Mouse (Mus musculus): ENCODE results near the gene Cdh22.

The Cdh22 gene

GRCm38 (mm10) chr2:165086634-165087033, 148.0 kb downstream of the Cdh22 start:
- in situ Hi-C loops (cut with MseI, MboI), result no loop called here

- in situ Hi-C loops (cut with MseI, MboI), result no loop called here
These were observed 153.4 kb downstream of the Cdh22 start for GRCm38 (mm10) chr2:165081257-165081656.

- in situ Hi-C loops (cut with MseI, MboI), result no loop called here
These were observed 154.0 kb downstream of the Cdh22 start for GRCm38 (mm10) chr2:165080657-165081056.

- in situ Hi-C loops (cut with MseI, MboI), result loop anchor here (10.0 kb wide), 3 partner anchors 196 to 266 kb away; no protein-coding TSS in a partner anchor
These were observed 156.0 kb downstream of the Cdh22 start for GRCm38 (mm10) chr2:165078605-165079004.

- in situ Hi-C loops (cut with MseI, MboI), result loop anchor here (10.0 kb wide), 3 partner anchors 197 to 267 kb away; no protein-coding TSS in a partner anchor
These were observed 156.6 kb downstream of the Cdh22 start for GRCm38 (mm10) chr2:165078045-165078444.

GRCm38 (mm10) chr2:165077055-165077454, 157.6 kb downstream of the Cdh22 start:
- in situ Hi-C loops (cut with MseI, MboI), result loop anchor here (10.0 kb wide), 3 partner anchors 198 to 268 kb away; no protein-coding TSS in a partner anchor

GRCm38 (mm10) chr2:165074937-165075336, 159.7 kb downstream of the Cdh22 start:
- in situ Hi-C loops (cut with MseI, MboI), result loop anchor here (10.0 kb wide), 3 partner anchors 200 to 270 kb away; no protein-coding TSS in a partner anchor

GRCm38 (mm10) chr2:165074081-165074884, 160.4 kb downstream of the Cdh22 start:
- in situ Hi-C loops (cut with MseI, MboI), result loop anchor here (10.0 kb wide), 3 partner anchors 201 to 271 kb away; no protein-coding TSS in a partner anchor

- in situ Hi-C loops (cut with MseI, MboI), result loop anchor here (10.0 kb wide), 3 partner anchors 201 to 271 kb away; no protein-coding TSS in a partner anchor
These were observed 161.3 kb downstream of the Cdh22 start for GRCm38 (mm10) chr2:165073381-165073781.

- in situ Hi-C loops (cut with MseI, MboI), result loop anchor here (10.0 kb wide), 3 partner anchors 205 to 275 kb away; no protein-coding TSS in a partner anchor
These were observed 164.4 kb downstream of the Cdh22 start for GRCm38 (mm10) chr2:165070096-165070816.

- in situ Hi-C loops (cut with MseI, MboI), result no loop called here
These were observed 165.8 kb downstream of the Cdh22 start for GRCm38 (mm10) chr2:165068806-165069205.

GRCm38 (mm10) chr2:165064489-165064888, 170.2 kb downstream of the Cdh22 start:
- in situ Hi-C loops (cut with MseI, MboI), result no loop called here

- in situ Hi-C loops (cut with MseI, MboI), result no loop called here
These were observed 172.8 kb downstream of the Cdh22 start for GRCm38 (mm10) chr2:165061638-165062433.
